Mouse (Mus musculus): Measurements from ENCODE around the gene Slc6a11.

Gene Slc6a11

DNA sequence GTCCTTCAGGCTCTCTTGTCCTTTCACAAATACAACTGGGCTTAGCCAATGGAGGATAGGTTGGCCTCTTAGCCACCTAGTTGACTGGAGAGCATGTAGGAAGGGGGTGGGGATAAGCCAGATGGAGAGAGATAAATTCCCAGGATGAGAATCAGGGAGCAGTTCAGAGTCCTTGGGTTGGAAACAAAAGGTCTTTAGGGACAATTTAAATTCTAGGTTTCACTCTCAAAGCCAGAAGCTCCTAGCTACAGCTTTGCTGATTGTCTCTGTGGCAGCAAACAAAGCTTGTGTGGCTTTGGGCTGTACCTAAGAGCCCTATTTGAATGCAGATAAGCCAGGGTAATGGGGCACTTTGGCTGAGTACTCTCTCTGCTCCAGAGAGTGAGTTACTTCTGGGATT lies 135.2 kb downstream of the Slc6a11 start:
- DNase-seq (ENCODE audit: low spot score in 2 of 2), result no peak

- DNase-seq (ENCODE audit: low spot score in 2 of 2), result no peak
Measured at GRCm38 (mm10) chr6:114267979-114268378, 136.9 kb downstream of the Slc6a11 start.

DNA sequence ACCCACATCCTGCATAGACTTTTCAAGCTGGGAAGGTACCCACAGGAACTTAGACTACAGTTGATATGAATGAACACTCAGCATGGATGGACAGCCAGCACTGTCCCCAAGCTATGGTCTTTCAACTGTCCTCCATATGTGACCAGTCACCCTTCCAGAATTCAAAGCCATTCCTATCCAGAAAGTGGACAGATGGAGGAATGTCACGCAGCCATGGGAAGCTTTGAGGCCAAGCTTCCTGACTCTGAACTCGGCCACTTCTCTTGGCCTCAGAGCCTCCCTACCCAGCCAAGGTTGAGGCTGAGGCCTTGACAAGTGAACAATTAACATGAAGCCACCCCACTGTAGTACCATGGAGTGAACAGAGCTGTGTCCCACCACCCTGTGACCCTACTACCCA lies 138.5 kb downstream of the Slc6a11 start:
- DNase-seq (ENCODE audit: low spot score in 2 of 2), result no peak

DNA sequence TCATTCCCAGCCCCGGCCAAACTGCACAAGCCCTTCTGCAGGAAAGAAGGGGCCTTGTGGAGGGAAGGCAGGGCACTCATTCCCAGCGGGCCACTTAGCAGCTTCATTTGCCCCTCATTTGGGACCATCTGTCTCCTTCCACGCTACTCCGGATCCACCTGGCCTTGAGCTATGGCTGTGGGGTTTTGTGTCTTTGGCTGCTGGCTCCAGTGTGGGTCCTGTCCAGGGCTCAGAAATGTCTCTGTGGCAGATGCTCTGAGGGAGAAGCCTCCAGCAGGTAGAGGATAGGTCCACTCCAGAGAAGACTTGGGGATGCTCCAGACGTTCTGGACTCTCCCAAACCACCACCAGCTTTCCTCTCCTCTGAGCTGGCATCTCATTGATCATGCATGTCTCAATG lies 139.8 kb downstream of the Slc6a11 start:
- DNase-seq (ENCODE audit: low spot score in 2 of 2), result no peak

GRCm38 (mm10) chr6:114272279-114272678 lies 141.2 kb downstream of the Slc6a11 start:
- no peak for DNase-seq (ENCODE audit: low spot score in 2 of 2)

DNA sequence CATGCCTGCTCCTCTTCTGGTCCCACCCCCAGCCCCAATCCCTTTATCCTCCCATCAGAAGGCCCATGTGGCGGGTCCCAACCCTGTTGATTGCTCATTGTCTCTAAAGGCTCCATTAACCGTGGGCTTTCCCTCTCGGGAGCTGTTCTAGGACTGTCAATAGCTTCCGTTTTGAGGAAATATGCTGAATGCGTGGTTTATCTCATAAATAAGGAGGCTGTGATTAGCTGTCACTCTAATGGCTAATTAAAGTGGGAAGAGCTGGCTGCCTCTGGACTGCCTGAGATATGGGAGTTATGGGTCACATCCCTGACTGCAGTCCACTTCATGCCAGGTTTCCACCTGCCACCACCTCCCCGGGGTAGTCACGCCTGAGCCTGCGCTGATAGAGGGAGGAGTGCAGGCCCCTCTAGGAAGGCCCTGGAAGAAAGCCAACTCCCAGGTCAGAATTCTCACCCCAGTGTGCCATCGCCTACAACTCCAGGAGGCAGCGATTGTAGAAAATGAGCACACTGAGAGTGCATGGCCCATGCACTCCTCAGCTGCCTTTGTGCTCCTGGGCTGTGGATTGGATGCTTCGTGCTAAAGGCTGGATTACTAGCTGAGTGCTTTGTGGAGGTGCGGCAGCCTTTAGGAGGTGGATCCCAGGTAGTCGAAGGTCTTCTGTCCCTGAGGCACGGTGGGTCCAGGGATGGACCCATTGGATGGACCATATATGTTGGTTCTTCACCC lies 143.1 kb downstream of the Slc6a11 start:
- DNase-seq (ENCODE audit: low spot score in 2 of 2), result no peak

- DNase-seq (ENCODE audit: low spot score in 2 of 2), result no peak
Measured at GRCm38 (mm10) chr6:114275800-114276199, 144.8 kb downstream of the Slc6a11 start.

DNA sequence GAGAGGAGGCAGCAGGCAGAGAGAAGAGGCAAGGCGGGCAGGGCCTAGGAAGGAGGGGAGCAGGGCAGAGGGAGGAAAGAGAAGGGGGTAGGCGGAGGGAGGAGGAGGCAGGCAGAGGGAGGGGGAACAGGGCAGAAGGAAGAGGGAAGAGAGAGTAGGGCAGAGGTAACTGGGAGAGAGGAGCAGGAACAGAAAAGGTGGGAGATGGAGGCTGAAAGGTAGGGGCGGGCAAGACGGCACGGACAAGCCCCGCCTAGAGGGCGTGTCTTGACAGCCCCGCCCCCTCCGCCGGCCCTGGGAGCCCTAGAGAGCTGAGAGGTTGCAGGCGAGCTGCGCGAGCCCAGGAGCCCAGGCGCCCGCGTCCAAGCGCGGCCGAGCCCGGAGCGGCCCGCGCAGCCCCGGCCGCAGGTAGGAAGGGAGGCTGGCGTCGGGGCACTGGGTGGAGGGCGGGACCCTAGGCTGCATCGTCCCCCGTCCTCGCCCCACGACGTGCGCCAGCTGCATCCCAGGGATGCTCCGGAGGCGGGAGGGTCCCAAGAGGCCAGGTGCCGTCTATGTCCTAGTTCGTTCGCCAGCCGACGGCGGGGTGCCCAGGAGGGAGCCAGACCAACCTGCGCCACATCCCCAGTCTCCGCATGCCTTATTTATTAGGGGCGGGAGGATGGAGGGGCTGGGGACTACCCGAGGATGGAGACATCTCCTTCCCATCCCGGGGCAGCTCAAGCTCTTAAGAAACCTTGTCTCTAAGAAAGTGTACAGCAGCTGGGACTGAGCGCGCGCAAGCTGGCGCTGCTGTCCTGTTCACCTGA lies 151.6 kb downstream of the Slc6a11 start, which contains the start of gene Slc6a1:
Gene Slc6a1, plus strand, starts transcription at position 167 of the 809 bp plus-strand sequence.
- no peak for DNase-seq (ENCODE audit: low spot score in 2 of 2)

- no peak for DNase-seq (ENCODE audit: low spot score in 2 of 2)
Measured at GRCm38 (mm10) chr6:114283278-114283770, 152.3 kb downstream of the Slc6a11 start.

GRCm38 (mm10) chr6:114283927-114284703 lies 153.1 kb downstream of the Slc6a11 start:
- no peak for DNase-seq (ENCODE audit: low spot score in 2 of 2)

DNA sequence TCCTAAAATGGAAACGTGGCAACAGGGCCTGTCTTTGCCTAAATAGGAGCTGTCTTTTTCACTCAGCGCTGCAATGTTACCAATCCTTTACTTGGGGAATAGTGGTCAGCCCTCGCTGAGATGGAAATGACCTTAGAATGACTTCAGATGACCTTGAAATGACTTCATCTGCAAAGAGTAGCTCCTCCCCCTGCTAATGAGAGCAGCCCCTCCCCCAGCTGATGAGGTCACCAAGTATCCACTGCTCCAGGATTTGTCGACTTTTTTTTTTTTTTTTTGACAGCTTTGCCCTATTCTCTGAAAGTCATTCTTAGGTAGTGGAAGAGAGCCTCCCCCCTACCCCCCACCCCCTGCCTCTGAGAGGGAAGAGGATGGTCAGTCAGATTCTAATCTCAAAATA lies 154.4 kb downstream of the Slc6a11 start:
- no peak for DNase-seq (ENCODE audit: low spot score in 2 of 2)

GRCm38 (mm10) chr6:114289106-114289505 lies 158.1 kb downstream of the Slc6a11 start:
- no peak for DNase-seq (ENCODE audit: low spot score in 2 of 2)

DNA sequence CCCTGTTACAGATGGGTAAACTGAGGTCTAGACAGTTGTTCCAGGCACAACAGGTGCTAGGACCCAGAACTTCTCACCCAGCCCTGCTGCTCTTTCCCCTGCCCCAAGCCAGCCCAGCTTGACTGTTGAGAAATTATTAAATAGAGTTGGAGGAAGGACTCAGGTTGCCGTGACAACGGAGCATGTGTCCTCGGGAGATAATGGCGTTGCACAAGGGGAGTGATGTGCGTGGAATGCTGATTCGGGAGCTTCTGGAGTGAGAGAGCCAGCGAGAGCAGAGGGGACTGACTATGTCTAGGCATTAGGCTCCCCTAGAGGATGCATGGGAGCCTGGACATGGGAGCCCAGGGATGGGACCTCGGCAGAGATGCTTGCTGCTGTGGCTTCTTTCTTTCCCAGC lies 159.1 kb downstream of the Slc6a11 start:
- no peak for DNase-seq (ENCODE audit: low spot score in 2 of 2)

DNA sequence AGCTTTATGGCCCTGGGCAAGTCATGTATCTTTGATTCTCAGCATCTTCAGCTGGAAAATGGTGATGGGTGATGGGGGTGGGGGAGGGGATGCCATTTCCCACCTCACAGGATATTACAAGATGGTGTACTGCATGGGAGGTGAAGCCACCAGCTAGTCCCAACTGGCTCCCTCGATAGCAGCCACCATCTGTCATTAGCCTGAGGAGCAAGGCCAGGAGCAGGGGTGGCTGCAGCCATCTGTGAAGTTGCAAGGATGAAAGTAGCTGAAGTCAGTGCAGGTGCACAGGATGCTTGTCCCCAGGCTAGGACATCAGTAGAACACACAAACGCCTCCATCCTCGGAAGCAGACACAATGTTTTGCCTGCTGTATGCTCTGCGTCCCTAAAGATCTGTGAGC lies 159.9 kb downstream of the Slc6a11 start:
- DNase-seq (ENCODE audit: low spot score in 2 of 2), result no peak

GRCm38 (mm10) chr6:114291396-114291795 lies 160.4 kb downstream of the Slc6a11 start:
- no peak for DNase-seq (ENCODE audit: low spot score in 2 of 2)

DNA sequence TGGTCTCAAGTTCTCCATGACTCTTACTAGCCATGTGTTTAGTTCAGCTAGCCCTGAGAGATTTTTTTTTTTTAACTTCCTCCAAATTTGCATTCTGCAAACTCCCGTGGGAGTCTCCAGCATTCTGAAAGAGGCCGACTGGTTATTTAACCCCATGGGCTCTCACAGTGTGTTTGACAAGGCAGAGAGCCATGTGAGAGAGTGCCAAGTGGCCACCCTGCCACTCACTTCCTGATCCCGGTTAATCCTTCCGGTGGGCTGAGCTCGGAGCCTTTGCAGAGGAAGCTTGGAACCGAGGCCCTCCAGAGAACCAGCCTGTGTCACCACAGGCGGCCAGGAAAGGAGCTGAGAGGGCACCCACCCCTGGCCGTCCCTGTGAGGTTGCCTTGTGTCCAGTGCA lies 162.5 kb downstream of the Slc6a11 start:
- DNase-seq (ENCODE audit: low spot score in 2 of 2), result no peak

DNA sequence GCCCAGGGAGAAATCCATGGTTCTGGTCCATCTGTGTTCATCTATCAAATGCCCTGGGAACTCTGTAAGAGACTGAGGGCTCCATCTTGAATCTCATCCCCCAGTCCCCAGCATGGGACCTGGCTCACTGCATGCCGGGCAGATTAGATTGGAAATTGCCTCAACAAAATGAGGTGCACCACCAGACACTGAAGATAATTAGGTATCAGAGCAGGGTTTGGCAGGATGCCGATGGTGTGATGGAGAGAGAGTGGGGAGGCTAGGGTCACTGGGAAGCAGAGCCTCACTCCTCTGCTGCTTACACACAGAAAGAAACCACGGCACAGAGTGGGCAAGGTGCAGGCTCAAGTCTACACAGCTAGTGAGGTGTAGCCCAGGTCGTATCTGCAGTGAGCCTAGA lies 164.0 kb downstream of the Slc6a11 start:
- DNase-seq (ENCODE audit: low spot score in 2 of 2), result no peak

- no peak for DNase-seq (ENCODE audit: low spot score in 2 of 2)
Measured at GRCm38 (mm10) chr6:114297260-114298002, 166.4 kb downstream of the Slc6a11 start.
